Mouse (Mus musculus) stomach, embryonic 16.5 days (tissue): ENCODE measurements at regions not wholly inside any gene's neighbourhood (a gene's known extent, or its start where the extent isn't known, plus 50 kb on each side); places are given as distances from the start of the nearest gene placed in this dataset.

Experiments used
- ATAC-seq: fragments of 200-750 bp; cut with Nextera tagmentation; 2 replicates; pipeline ENCODE4 v1.8.0; 2017; ENCODE audit warnings: moderate number of reproducible peaks, moderate TSS enrichment; ENCODE audit not compliant: insufficient read depth, low FRiP score
- H3K27ac ChIP-seq: fragments of 300-500 bp; sonication (generic); 2 replicates; pipeline ENCODE4 v1.5.1; 2014; ENCODE audit warnings: low read length
- H3K27me3 ChIP-seq: fragments of 300-500 bp; sonication (generic); 2 replicates; pipeline ENCODE4 v1.6.1; 2014; ENCODE audit warnings: low read length, control low read depth, mixed read lengths; ENCODE audit not compliant: control insufficient read depth, insufficient read depth
- H3K36me3 ChIP-seq: fragments of 300-500 bp; sonication (generic); 2 replicates; pipeline ENCODE4 v1.6.1; 2014; ENCODE audit warnings: low read length; ENCODE audit not compliant: control insufficient read depth, insufficient read depth
- H3K4me1 ChIP-seq: fragments of 300-500 bp; sonication (generic); 2 replicates; pipeline ENCODE4 v1.6.1; 2014; ENCODE audit warnings: low read length, control low read depth, mixed read lengths; ENCODE audit not compliant: control insufficient read depth, insufficient read depth
- H3K4me2 ChIP-seq: fragments of 300-500 bp; sonication (generic); 2 replicates; pipeline ENCODE4 v1.6.1; 2014; ENCODE audit warnings: low read depth, low read length, mixed read lengths
- H3K4me3 ChIP-seq: fragments of 300-500 bp; sonication (generic); replicated peaks from 2 replicates; pipeline ENCODE4 v1.5.1; 2014; ENCODE audit warnings: mild to moderate bottlenecking, low read length
- H3K9ac ChIP-seq: fragments of 300-500 bp; sonication (generic); 2 replicates; pipeline ENCODE4 v1.6.1; 2014; ENCODE audit warnings: low read length
- H3K9me3 ChIP-seq: fragments of 300-500 bp; sonication (generic); replicated peaks from 2 replicates; pipeline ENCODE4 v1.6.1; 2016; ENCODE audit warnings: low read length, control low read depth; ENCODE audit not compliant: control insufficient read depth
- WGBS: fragments of 180-500 bp; shearing (Covaris S2); extraction: QIAGEN DNeasy Blood & Tissue Kit; methylation state at CpG from one replicate; pipeline ENCODE4 v1.1.7; 2014; 5-methylcytosine and 5-hydroxymethylcytosine counted together

- H3K27me3 ChIP-seq, result no peaks in the 10 kb centered on the region
- no peaks in the 10 kb centered on the region for H3K4me1 ChIP-seq
- H3K4me2 ChIP-seq, result no peak overlapping the region
- no peak overlapping the region for H3K9ac ChIP-seq
- ATAC-seq, result no peak
- H3K36me3 ChIP-seq, result no peaks in the 10 kb centered on the region
- H3K4me3 ChIP-seq, result no peak overlapping the region
- no peak overlapping the region for H3K27ac ChIP-seq
- H3K9me3 ChIP-seq, result no peaks in the 10 kb centered on the region
- 81% methylated on average over 1 of the region's 1 CpGs for whole genome bisulfite sequencing
These were observed 184.8 kb downstream of the Slc30a10 start for GRCm38 (mm10) chr1:185639486-185639885.

GRCm38 (mm10) chr1:185644026-185644425 is 189.4 kb downstream of the Slc30a10 start:
- no peak overlapping the region for H3K4me2 ChIP-seq
- no peaks in the 10 kb centered on the region for H3K9me3 ChIP-seq
- H3K36me3 ChIP-seq, result no peaks in the 10 kb centered on the region
- H3K27ac ChIP-seq, result no peak overlapping the region
- no peak for ATAC-seq
- 48% methylated on average over 7 of the region's 7 CpGs for WGBS
- no peak overlapping the region for H3K4me3 ChIP-seq
- no peaks in the 10 kb centered on the region for H3K4me1 ChIP-seq
- H3K27me3 ChIP-seq, result no peaks in the 10 kb centered on the region
- no peak overlapping the region for H3K9ac ChIP-seq

DNA sequence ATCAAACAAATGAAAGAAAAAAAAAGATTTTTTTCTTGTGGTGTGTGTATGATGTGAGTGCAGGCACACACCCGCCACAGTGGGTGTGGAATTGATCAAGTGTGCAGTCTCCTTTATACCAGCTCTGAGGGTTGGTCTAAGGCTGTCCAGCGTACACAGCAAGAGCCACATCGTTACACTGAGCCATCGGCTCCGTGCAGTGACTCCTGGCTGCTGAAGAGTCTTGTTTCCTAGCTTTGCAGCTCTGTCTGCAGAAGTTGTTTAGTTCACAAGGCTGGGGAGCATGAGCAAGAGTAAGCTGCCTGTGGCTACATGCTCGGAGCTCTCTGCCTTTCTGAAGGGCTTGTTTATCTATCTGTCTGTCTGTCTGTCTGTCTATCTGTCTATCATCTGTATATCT is 193.5 kb downstream of the Slc30a10 start:
- Histone ChIP-seq H3K27me3 (no peaks in the 10 kb centered on the region), H3K36me3 (no peaks in the 10 kb centered on the region), H3K9me3 (no peaks in the 10 kb centered on the region), H3K9ac (no peak overlapping the region), H3K4me2 (no peak overlapping the region), H3K4me1 (no peaks in the 10 kb centered on the region), H3K27ac (no peak overlapping the region), H3K4me3 (no peak overlapping the region)
- no peak for ATAC-seq
- WGBS, result 76% methylated on average over 6 of the region's 6 CpGs

GRCm38 (mm10) chr1:185648926-185649325 is 194.3 kb downstream of the Slc30a10 start:
- no peak for ATAC-seq
- no peaks in the 10 kb centered on the region for H3K27me3 ChIP-seq
- H3K9ac ChIP-seq, result no peak overlapping the region
- H3K36me3 ChIP-seq, result no peaks in the 10 kb centered on the region
- H3K4me3 ChIP-seq, result no peak overlapping the region
- WGBS, result 54% methylated on average over 4 of the region's 4 CpGs
- no peaks in the 10 kb centered on the region for H3K4me1 ChIP-seq
- no peaks in the 10 kb centered on the region for H3K9me3 ChIP-seq
- no peak overlapping the region for H3K27ac ChIP-seq
- no peak overlapping the region for H3K4me2 ChIP-seq

GRCm38 (mm10) chr1:185650926-185651325 is 196.3 kb downstream of the Slc30a10 start:
- H3K4me3 ChIP-seq, result no peak overlapping the region
- no peaks in the 10 kb centered on the region for H3K27me3 ChIP-seq
- no peak overlapping the region for H3K4me2 ChIP-seq
- no peaks in the 10 kb centered on the region for H3K4me1 ChIP-seq
- no peak overlapping the region for H3K27ac ChIP-seq
- no peaks in the 10 kb centered on the region for H3K36me3 ChIP-seq
- no peak overlapping the region for H3K9ac ChIP-seq
- no peaks in the 10 kb centered on the region for H3K9me3 ChIP-seq
- no peak for ATAC-seq
- WGBS, result 39% methylated on average over 2 of the region's 2 CpGs

DNA sequence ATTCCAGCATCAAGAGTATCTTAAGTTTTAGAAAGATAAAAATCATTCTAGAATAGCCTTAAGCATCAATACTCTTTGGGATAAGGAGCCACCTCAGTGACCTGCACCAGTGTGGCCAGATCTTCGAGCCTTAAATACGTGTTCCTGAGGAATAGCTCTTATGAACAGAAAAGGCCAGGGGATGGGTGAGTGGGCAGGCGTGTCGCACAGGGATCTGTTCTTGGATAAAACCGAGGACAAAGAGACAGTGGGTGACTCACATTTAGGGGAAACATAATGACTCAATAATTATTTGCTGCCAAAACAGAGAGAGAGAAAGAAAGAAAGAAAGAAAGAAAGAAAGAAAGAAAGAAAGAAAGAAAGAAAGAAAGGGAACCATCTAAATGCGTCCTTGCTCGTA is 200.4 kb downstream of the Slc30a10 start:
- no peaks in the 10 kb centered on the region for H3K27me3 ChIP-seq
- no peaks in the 10 kb centered on the region for H3K9me3 ChIP-seq
- no peak overlapping the region for H3K4me2 ChIP-seq
- H3K27ac ChIP-seq, result no peak overlapping the region
- H3K9ac ChIP-seq, result no peak overlapping the region
- H3K4me1 ChIP-seq, result no peaks in the 10 kb centered on the region
- no peaks in the 10 kb centered on the region for H3K36me3 ChIP-seq
- 81% methylated on average over 7 of the region's 7 CpGs for WGBS
- ATAC-seq, result no peak
- H3K4me3 ChIP-seq, result no peak overlapping the region

DNA sequence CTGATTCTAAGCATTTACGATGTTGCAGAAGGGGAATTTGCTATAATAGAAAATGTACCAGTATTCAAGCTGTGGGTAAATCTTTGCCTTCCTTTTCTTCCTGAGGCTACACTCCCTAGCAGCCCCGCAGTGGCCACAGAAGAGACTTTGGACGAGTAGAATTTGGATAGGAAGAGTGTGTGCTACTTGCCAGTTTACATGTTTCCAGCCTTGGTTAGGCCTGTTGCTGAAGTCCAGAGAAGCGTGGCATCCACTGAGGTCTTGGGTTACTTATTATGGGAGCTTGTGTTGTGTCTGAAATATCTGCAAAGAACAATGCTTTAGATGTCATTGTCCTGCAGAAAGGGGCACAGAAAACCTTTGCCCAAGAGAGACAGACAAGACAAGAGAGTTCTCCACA is 200.8 kb downstream of the Slc30a10 start:
- Histone ChIP-seq H3K27me3 (no peaks in the 10 kb centered on the region), H3K36me3 (no peaks in the 10 kb centered on the region), H3K9me3 (no peaks in the 10 kb centered on the region), H3K9ac (no peak overlapping the region), H3K4me3 (no peak overlapping the region), H3K4me2 (no peak overlapping the region), H3K27ac (no peak overlapping the region), H3K4me1 (no peaks in the 10 kb centered on the region)
- ATAC-seq, result no peak
- 81% methylated on average over 4 of the region's 4 CpGs for WGBS

DNA sequence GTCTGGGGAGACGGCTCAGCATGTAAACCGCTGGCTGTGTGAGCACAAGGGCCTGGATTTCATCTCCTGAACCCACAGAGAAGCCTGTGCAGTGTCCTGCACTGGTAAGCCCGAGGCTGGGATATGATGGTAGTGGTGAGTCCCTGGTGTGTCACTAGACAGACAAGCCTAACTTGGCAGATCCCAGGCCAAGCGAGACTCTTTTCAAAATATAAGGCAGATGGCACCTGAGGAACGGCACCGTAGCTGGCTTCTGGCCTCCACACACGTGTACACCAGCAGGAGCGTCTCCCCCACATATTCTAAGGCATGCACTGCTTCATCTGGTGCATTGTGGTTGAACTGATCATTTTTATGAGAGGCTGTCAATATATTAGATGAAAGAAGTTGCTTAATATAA is 202.6 kb downstream of the Slc30a10 start:
- Histone ChIP-seq H3K4me1 (no peaks in the 10 kb centered on the region), H3K9me3 (no peaks in the 10 kb centered on the region), H3K4me2 (no peak overlapping the region), H3K36me3 (no peaks in the 10 kb centered on the region), H3K27me3 (no peaks in the 10 kb centered on the region), H3K9ac (no peak overlapping the region), H3K4me3 (no peak overlapping the region), H3K27ac (no peak overlapping the region)
- WGBS, result 84% methylated on average over 8 of the region's 8 CpGs
- no peak for ATAC-seq

DNA sequence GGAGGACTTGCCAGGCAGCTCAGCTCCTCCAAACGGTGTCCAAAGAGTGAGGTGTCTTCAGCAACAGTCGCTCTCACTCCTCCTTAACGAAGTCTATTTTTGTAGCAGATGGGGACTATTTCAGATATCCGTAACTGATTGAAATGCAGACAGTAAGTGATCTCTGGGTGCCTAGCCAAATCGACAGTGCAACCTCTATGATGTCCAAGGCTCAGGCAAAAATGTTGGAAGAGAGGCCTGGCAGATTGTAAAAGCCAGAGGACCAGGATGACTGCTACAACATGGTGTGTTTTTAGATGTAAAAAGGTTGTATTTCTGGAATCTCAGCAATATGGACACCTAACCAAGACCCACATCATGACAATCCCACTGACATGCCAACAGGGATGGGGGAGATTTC is 204.8 kb downstream of the Slc30a10 start:
- H3K27me3 ChIP-seq, result no peaks in the 10 kb centered on the region
- no peak overlapping the region for H3K4me2 ChIP-seq
- H3K27ac ChIP-seq, result no peak overlapping the region
- H3K4me1 ChIP-seq, result no peaks in the 10 kb centered on the region
- no peaks in the 10 kb centered on the region for H3K36me3 ChIP-seq
- no peak overlapping the region for H3K9ac ChIP-seq
- ATAC-seq, result no peak
- 81% methylated on average over 5 of the region's 5 CpGs for WGBS
- no peak overlapping the region for H3K4me3 ChIP-seq
- H3K9me3 ChIP-seq, result no peaks in the 10 kb centered on the region

DNA sequence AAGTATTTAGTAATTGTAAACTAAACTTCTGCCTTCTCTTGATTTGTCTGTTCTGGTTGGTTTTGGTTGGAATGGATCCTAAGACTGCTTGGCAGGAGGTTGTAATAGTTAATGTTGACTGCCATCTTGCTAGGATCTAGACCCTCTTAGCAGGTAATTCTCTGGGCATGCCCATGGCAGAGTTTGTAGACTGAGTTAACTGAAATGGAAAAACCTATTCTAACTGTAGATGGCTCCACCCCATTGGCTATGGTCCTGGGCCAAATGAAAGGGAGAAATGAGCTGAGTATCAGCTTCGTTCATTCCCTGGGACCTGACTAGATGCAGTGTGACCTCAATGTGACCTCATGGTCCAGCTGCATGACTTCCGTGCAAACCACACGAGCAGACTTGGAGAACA is 207.7 kb downstream of the Slc30a10 start:
- Histone ChIP-seq H3K4me1 (no peaks in the 10 kb centered on the region), H3K4me2 (no peak overlapping the region), H3K27ac (no peak overlapping the region), H3K36me3 (no peaks in the 10 kb centered on the region), H3K4me3 (no peak overlapping the region), H3K9ac (no peak overlapping the region), H3K27me3 (no peaks in the 10 kb centered on the region), H3K9me3 (no peaks in the 10 kb centered on the region)
- no peak for ATAC-seq
- 68% methylated on average over 3 of the region's 3 CpGs for WGBS
